Mouse (Mus musculus) CD4-positive naive resting alpha-beta T cell, adult 57 days (primary cell): ENCODE data around the gene Pgk1. TPM values are rescaled to one million over a fixed set of nuclear protein-coding genes. Genes with fewer than 3 reads are reported as not detected.

ENCODE experiments used
- total RNA-seq: library from RNA; stranded (reverse); gene quantifications from one replicate; pipeline ENCODE4 v1.2.4, GENCODE M21; 2023

Gene Pgk1
- 83.2 TPM for total RNA-seq

DNA sequence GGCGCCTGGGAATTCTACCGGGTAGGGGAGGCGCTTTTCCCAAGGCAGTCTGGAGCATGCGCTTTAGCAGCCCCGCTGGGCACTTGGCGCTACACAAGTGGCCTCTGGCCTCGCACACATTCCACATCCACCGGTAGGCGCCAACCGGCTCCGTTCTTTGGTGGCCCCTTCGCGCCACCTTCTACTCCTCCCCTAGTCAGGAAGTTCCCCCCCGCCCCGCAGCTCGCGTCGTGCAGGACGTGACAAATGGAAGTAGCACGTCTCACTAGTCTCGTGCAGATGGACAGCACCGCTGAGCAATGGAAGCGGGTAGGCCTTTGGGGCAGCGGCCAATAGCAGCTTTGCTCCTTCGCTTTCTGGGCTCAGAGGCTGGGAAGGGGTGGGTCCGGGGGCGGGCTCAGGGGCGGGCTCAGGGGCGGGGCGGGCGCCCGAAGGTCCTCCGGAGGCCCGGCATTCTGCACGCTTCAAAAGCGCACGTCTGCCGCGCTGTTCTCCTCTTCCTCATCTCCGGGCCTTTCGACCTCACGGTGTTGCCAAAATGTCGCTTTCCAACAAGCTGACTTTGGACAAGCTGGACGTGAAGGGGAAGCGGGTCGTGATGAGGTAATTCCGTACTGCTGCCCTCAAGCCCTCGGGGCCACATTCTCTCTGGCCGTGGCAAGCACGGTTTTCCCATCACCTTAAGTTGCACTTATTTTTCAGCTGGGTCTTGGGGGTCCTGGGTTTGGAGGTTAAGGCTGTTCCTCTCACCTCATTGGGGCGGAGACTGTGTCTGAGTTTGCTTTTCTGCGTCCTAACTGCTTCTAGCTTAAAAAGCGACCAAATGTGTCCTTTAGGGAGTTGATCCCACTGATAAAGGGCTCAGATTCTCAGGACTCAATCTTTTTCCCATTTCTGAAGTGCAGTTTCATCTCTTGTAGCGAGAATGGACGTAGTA, at the start of gene Pgk1:
Gene Pgk1, plus strand, starts transcription at position 388 of the 937 bp plus-strand sequence.

DNA sequence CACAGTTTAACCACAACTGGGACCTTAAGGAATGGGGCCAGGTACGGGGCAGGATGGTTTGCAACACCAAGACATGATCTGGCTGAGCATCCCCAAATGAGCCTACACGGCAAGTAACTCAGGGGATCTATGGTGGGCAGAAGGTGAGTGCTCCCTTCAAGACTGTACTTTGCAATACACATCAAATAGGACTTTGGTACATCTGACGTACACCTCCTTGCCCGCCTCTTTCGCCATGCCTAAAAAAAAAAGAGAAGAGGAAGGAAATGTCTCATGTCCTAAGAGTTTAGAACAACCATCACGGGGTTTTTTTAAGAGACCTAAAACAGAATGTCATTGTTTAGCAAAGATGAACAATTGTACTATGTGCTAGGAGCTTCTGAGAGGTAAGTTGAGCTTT, 44.0 kb upstream of the Pgk1 start, which contains the start of gene Tlr13:
Gene Tlr13, plus strand, starts transcription at position 269 of the 400 bp plus-strand sequence.

DNA sequence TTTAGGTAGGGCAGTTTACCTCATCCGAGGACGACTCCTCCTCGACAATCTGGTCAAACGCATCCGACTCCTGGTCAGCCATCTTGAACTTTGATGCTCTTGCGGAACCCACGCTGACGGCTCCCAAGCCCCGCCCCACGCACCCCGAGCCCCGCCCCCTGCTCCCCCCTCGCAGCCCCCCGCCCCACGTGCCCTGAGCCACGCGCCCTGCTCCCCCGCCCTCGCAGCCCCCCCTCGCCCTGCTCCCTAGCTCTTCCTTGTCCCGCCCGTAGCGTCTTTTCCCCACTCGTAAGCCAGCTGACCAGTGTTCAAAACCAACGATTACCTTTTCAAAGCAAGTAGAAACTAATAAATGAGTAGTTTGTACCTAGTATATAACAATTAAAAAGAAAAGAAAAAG, 34.2 kb downstream of the Pgk1 start, which contains the start of gene Taf9b:
Gene Taf9b, minus strand, starts transcription at position 101 of the 400 bp plus-strand sequence.

Other genes with a start within 250 kb of the Pgk1 start
- gene Magt1, start 175.2 kb upstream of the Pgk1 start, total RNA-seq: 30.1 TPM
- gene Cox7b, start 171.4 kb upstream of the Pgk1 start, total RNA-seq: 156 TPM
- gene Atp7a, start 159.8 kb upstream of the Pgk1 start, total RNA-seq: 15.3 TPM
- gene Tlr13, start 43.9 kb upstream of the Pgk1 start, total RNA-seq: 0.35 TPM
- 10.2 TPM for gene Taf9b, start 34.1 kb downstream of the Pgk1 start, total RNA-seq
- not detected for gene Fnd3c2, start 68.3 kb downstream of the Pgk1 start, total RNA-seq